Mouse (Mus musculus): ENCODE results near the gene Dyx1c1.

Dyx1c1 gene

GRCm38 (mm10) chr9:72958521-72959450 is at the start of gene Dyx1c1, which contains the start of gene Gm44503:
Gene Dyx1c1, plus strand, starts transcription at chr9:72958785.
Gene Gm44503, plus strand, starts transcription at chr9:72958852.
- DNase-seq = peak; percentile 76

GRCm38 (mm10) chr9:72911381-72911780 is 47.2 kb upstream of the Dyx1c1 start:
- DNase-seq = no peak

GRCm38 (mm10) chr9:72913551-72913950 is 45.0 kb upstream of the Dyx1c1 start:
- no peak for DNase-seq

- no peak for DNase-seq
Measured at GRCm38 (mm10) chr9:72915728-72916127, 42.9 kb upstream of the Dyx1c1 start.

GRCm38 (mm10) chr9:72923068-72923467 is 35.5 kb upstream of the Dyx1c1 start:
- DNase-seq = no peak

GRCm38 (mm10) chr9:72925021-72925934 is 33.3 kb upstream of the Dyx1c1 start, which contains the start of gene Pygo1:
Gene Pygo1, plus strand, starts transcription at chr9:72925645.
- no peak for DNase-seq

GRCm38 (mm10) chr9:72925935-72926258 is 32.7 kb upstream of the Dyx1c1 start:
- DNase-seq = no peak

GRCm38 (mm10) chr9:72931166-72931790 is 27.3 kb upstream of the Dyx1c1 start:
- no peak for DNase-seq

- no peak for DNase-seq
Measured at GRCm38 (mm10) chr9:72935309-72935708, 23.3 kb upstream of the Dyx1c1 start.

- DNase-seq = no peak
Measured at GRCm38 (mm10) chr9:72936301-72936700, 22.3 kb upstream of the Dyx1c1 start.

- no peak for DNase-seq
Measured at GRCm38 (mm10) chr9:72943424-72943823, 15.2 kb upstream of the Dyx1c1 start.

GRCm38 (mm10) chr9:72944286-72944685 is 14.3 kb upstream of the Dyx1c1 start:
- DNase-seq = no peak

GRCm38 (mm10) chr9:72947010-72947409 is 11.6 kb upstream of the Dyx1c1 start:
- DNase-seq = no peak

- DNase-seq = no peak
Measured at GRCm38 (mm10) chr9:72949572-72949971, 9.0 kb upstream of the Dyx1c1 start.

GRCm38 (mm10) chr9:72954746-72955145 is 3.8 kb upstream of the Dyx1c1 start:
- DNase-seq = no peak

GRCm38 (mm10) chr9:72955546-72955945 is 3.0 kb upstream of the Dyx1c1 start:
- DNase-seq = no peak

- peak; percentile 32 for DNase-seq
Measured at GRCm38 (mm10) chr9:72961346-72961745, 2.8 kb downstream of the Dyx1c1 start.

GRCm38 (mm10) chr9:72961959-72962358 is 3.4 kb downstream of the Dyx1c1 start:
- no peak for DNase-seq

GRCm38 (mm10) chr9:72968349-72969061 is 9.9 kb downstream of the Dyx1c1 start:
- DNase-seq = no peak

- DNase-seq = no peak
Measured at GRCm38 (mm10) chr9:72969874-72970273, 11.3 kb downstream of the Dyx1c1 start.

GRCm38 (mm10) chr9:72972435-72972834 is 13.8 kb downstream of the Dyx1c1 start:
- DNase-seq = no peak

- no peak for DNase-seq
Measured at GRCm38 (mm10) chr9:72972984-72973383, 14.4 kb downstream of the Dyx1c1 start.

Data from kidney, adult 11 months (tissue).